Mouse (Mus musculus): Measurements from ENCODE around the gene Ackr4.

DNA sequence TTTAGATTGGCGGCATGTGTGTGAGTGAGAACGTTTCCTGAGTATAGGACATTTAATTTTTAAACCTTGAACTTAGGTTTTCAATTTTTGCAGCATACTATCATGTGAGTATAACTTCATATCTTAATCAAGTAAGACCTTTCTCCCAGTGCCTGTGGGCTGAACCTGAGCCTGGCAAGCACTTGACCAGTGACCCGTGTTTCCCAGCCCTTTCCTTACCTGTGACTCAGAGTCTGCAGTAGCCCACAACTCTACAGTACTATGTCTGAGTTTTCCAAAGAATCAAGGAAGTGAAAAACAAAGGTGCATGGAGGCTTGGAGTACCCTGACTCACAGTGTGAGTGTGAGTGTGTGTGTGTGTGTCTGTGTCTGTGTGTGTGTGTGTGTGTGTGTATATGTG is 46.7 kb downstream of the Ackr4 start:
- TF ChIP-seq CTCF (IDR thresholded peaks at IDR 0.05; ENCODE audit: borderline replicate concordance, control insufficient read depth, extremely low read depth, insufficient read depth, low read length, poor library complexity), result no peak
- TF ChIP-seq POLR2A (IDR thresholded peaks at IDR 0.05; ENCODE audit: control insufficient read depth, extremely low read depth, insufficient read depth, low read length, poor library complexity), result no peak
